ENCODE assay signal across 13 mouse cellular contexts in genomic region chr2:93352915-93353685, GRCm38 (mm10). TPM values are rescaled to one million over a fixed set of nuclear protein-coding genes. Genes with fewer than 3 reads are reported as not detected.
DNase-seq lines count a peak whose midpoint lies in the region; ATAC-seq and TF ChIP-seq lines count a peak whose summit lies in the region.
"Had no signal": no experiment of that assay in that cellular context is flagged by ENCODE, and none has a peak within 500 bp of the region (broad histone marks: within the 10 kb centered on the region; RNA-seq: fewer than 3 reads in every experiment).

No protein-coding gene starts in this region.

- no peak overlapping the region; the same call in 1 of the 2 replicates for H3K27ac ChIP-seq in heart, adult 2 months
- H3K27ac ChIP-seq in kidney, embryonic 16.5 days (ENCODE audit: low read length): peak overlapping the region; percentile 74
- H3K27ac ChIP-seq in midbrain, embryonic 13.5 days: 0 out of 2 replicates have a peak overlapping the region, but pooled peaks have one; percentile 9
- no peak overlapping the region for H3K27ac ChIP-seq in midbrain, embryonic 16.5 days (ENCODE audit: low read length)
- H3K27ac ChIP-seq: macrophage had no signal

- no peak for TF ChIP-seq EP300 in heart, adult 2 months (IDR thresholded peaks at IDR 0.05; ENCODE audit: insufficient read depth, low read depth, low read length)

- peaks cover 22% of the 10 kb centered on the region for H3K4me1 ChIP-seq in heart, adult 2 months (ENCODE audit: control insufficient read depth, insufficient read depth, low read length)
- H3K4me1 ChIP-seq in kidney, embryonic 16.5 days (ENCODE audit: insufficient read depth, low read length): peaks cover 12% of the 10 kb centered on the region
- H3K4me1 ChIP-seq in midbrain, embryonic 13.5 days (replicated peaks): peaks cover 6% of the 10 kb centered on the region
- H3K4me1 ChIP-seq in midbrain, embryonic 16.5 days (ENCODE audit: control insufficient read depth, insufficient read depth, low read length): no peaks in the 10 kb centered on the region

- no peak overlapping the region for H3K4me3 ChIP-seq in heart, adult 2 months
- no peak overlapping the region for H3K4me3 ChIP-seq in kidney, embryonic 16.5 days (ENCODE audit: low read length)
- H3K4me3 ChIP-seq in midbrain, embryonic 13.5 days (replicated peaks): no peak overlapping the region
- no peak overlapping the region for H3K4me3 ChIP-seq in midbrain, embryonic 16.5 days (ENCODE audit: low read depth, low read length)

- H3K4me2 ChIP-seq in kidney, embryonic 16.5 days (replicated peaks; ENCODE audit: low read depth, low read length): no peak overlapping the region
- no peak overlapping the region for H3K4me2 ChIP-seq in midbrain, embryonic 13.5 days (replicated peaks)
- H3K4me2 ChIP-seq in midbrain, embryonic 16.5 days (ENCODE audit: low read length): no peak overlapping the region

- no peak for TF ChIP-seq POLR2A in heart, adult 2 months (IDR thresholded peaks at IDR 0.05; ENCODE audit: insufficient read depth, low read depth, low read length)

- no peaks in the 10 kb centered on the region for H3K27me3 ChIP-seq in heart, adult 2 months (ENCODE audit: control insufficient read depth, insufficient read depth, low read length)
- no peaks in the 10 kb centered on the region for H3K27me3 ChIP-seq in kidney, embryonic 16.5 days (ENCODE audit: insufficient read depth, low read length)
- no peaks in the 10 kb centered on the region for H3K27me3 ChIP-seq in midbrain, embryonic 13.5 days
- H3K27me3 ChIP-seq in midbrain, embryonic 16.5 days (ENCODE audit: control insufficient read depth, insufficient read depth, low read depth, low read length): no peaks in the 10 kb centered on the region

- no peaks in the 10 kb centered on the region for H3K79me2 ChIP-seq in heart, adult 2 months (replicated peaks; ENCODE audit: control insufficient read depth, insufficient read depth, low read length)

- intact Hi-C loops in heart, adult 2 months (cut with DNase I): no loop called here

- no peak for TF ChIP-seq CTCF in heart, adult 2 months (IDR thresholded peaks at IDR 0.05)

- 63% methylated on average over 8 of the region's 8 CpGs for WGBS in heart, adult 2 months
- 69% methylated on average over 8 of the region's 8 CpGs for WGBS in kidney, embryonic 16.5 days
- 86% methylated on average over 8 of the region's 8 CpGs for WGBS in midbrain, embryonic 13.5 days
- 80% methylated on average over 8 of the region's 8 CpGs for WGBS in midbrain, embryonic 16.5 days

- peak; percentile 87 for DNase-seq in heart, adult 11 months
- DNase-seq in heart, adult 2 months: no peak
- no peak for DNase-seq in kidney, adult 11 months
- DNase-seq in spleen, adult 18-20 months: no peak
- DNase-seq in cerebellum, adult 9-10 months: no peak
- DNase-seq: cerebellum, adult 9-11 months; forebrain, postnatal 0 days; thymus, adult 2 months had no signal

- H3K9me3 ChIP-seq in kidney, embryonic 16.5 days (ENCODE audit: low read length): no peaks in the 10 kb centered on the region
- H3K9me3 ChIP-seq in midbrain, embryonic 13.5 days: no peaks in the 10 kb centered on the region
- H3K9me3 ChIP-seq in midbrain, embryonic 16.5 days (replicated peaks; ENCODE audit: control insufficient read depth, low read length, poor library complexity, severe bottlenecking): no peaks in the 10 kb centered on the region

- no peak overlapping the region for H3K9ac ChIP-seq in heart, adult 2 months (ENCODE audit: low read depth, low read length)
- no peak overlapping the region for H3K9ac ChIP-seq in kidney, embryonic 16.5 days (replicated peaks; ENCODE audit: low read length)
- no peak overlapping the region for H3K9ac ChIP-seq in midbrain, embryonic 13.5 days (replicated peaks)
- no peak overlapping the region for H3K9ac ChIP-seq in midbrain, embryonic 16.5 days (ENCODE audit: low read depth, low read length)
- H3K9ac ChIP-seq: forebrain, postnatal 0 days had no signal

- no peak for ATAC-seq in kidney, embryonic 16.5 days (ENCODE audit: low FRiP score, low TSS enrichment)
- ATAC-seq in midbrain, embryonic 13.5 days: no peak
- ATAC-seq in midbrain, embryonic 16.5 days: no peak
- ATAC-seq: forebrain, postnatal 0 days; inflammation-experienced regulatory T-cells, adult 6 months had no signal

- H3K36me3 ChIP-seq in heart, adult 2 months (ENCODE audit: control insufficient read depth, insufficient read depth, low read length): no peaks in the 10 kb centered on the region
- H3K36me3 ChIP-seq in kidney, embryonic 16.5 days (ENCODE audit: insufficient read depth, low read length): no peaks in the 10 kb centered on the region
- no peaks in the 10 kb centered on the region for H3K36me3 ChIP-seq in midbrain, embryonic 13.5 days
- H3K36me3 ChIP-seq in midbrain, embryonic 16.5 days (ENCODE audit: control insufficient read depth, insufficient read depth, low read length): no peaks in the 10 kb centered on the region

RNA-seq across cellular contexts. Expression of gene Tspan18, which starts 18.8 kb away (rescaled TPM):
- total RNA-seq in heart, adult 2 months (2021): 10 to 100 TPM in 1 of 2 experiments, 1 to 10 TPM in 1; 9.4 to 16.0 TPM
- 21.3 and 23.8 TPM in 2 replicates for polyA plus RNA-seq in heart, adult 2 months (2012; rRNA removed)
- 35.0 and 47.0 TPM in 2 replicates for polyA plus RNA-seq in kidney, embryonic 16.5 days (2015; fragmentation: Nextera tagmentation; extraction: Ambion mirVana)
- polyA plus RNA-seq in midbrain, embryonic 13.5 days (2015; fragmentation: Nextera tagmentation; extraction: Ambion mirVana): 24.9 and 31.2 TPM in 2 replicates
- 20.1 and 21.2 TPM in 2 replicates for polyA plus RNA-seq in midbrain, embryonic 16.5 days (2015; fragmentation: Nextera tagmentation; extraction: Ambion mirVana)
- polyA plus RNA-seq: inflammation-experienced regulatory T-cells, adult 6 months had no signal

Comparison
In these comparisons a context has a peak if more than half of its experiments do, and no peak if none do; other contexts are left out.
1. H3K27ac ChIP-seq: peak in kidney, embryonic 16.5 days (single experiment) and midbrain, embryonic 13.5 days (single experiment); none in heart, adult 2 months (single experiment) and midbrain, embryonic 16.5 days (single experiment).